Mouse (Mus musculus) small intestine, adult 2 months (tissue): ENCODE results near the gene Abcb9.

ENCODE experiments used
- CTCF ChIP-seq: fragments of 200-500 bp; IDR thresholded peaks from 2 replicates; pipeline ENCODE4 v1.5.1; 2012; ENCODE audit warnings: low read depth, mild to moderate bottlenecking, control low read depth, inconsistent platforms, low read length, moderate library complexity, mixed read lengths; ENCODE audit not compliant: insufficient replicate concordance, insufficient read length; ENCODE audit errors: extremely low read depth
- POLR2A ChIP-seq: fragments of 200-500 bp; IDR thresholded peaks from 2 replicates; pipeline ENCODE4 v1.6.1; 2012; ENCODE audit warnings: low read depth, mild to moderate bottlenecking, control low read depth, inconsistent platforms, low read length, moderate library complexity

DNA sequence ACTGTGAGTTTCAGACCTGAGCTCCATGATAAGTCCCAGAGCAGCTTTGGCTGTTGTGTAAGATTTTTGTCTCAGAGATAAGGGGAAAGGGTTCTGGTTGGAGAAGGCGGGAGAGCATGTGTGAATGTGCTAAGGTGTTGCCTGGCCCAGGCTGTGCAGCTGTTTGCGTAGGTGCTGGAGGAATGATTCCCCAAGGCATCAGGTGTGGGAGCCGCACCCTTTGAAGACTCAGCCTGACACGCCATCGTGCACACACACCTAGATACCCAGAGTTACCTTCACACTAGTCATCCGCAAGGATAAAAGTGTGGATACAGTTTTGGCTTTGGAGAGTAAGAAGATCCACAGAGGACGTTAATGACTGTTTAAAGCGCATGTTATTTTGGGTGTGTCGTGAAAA, 60.2 kb downstream of the Abcb9 start:
- TF ChIP-seq POLR2A (no peak), CTCF (no peak)
